Mouse (Mus musculus) naive thymus-derived CD4-positive, alpha-beta T cell, adult 2 months (primary cell): ENCODE results near the gene Pde4d.

ENCODE experiments used
- DNase-seq: peaks from one replicate; pipeline ENCODE4 v3.0.0-alpha.2; 2011; ENCODE audit warnings: low read depth

Gene Pde4d

DNA sequence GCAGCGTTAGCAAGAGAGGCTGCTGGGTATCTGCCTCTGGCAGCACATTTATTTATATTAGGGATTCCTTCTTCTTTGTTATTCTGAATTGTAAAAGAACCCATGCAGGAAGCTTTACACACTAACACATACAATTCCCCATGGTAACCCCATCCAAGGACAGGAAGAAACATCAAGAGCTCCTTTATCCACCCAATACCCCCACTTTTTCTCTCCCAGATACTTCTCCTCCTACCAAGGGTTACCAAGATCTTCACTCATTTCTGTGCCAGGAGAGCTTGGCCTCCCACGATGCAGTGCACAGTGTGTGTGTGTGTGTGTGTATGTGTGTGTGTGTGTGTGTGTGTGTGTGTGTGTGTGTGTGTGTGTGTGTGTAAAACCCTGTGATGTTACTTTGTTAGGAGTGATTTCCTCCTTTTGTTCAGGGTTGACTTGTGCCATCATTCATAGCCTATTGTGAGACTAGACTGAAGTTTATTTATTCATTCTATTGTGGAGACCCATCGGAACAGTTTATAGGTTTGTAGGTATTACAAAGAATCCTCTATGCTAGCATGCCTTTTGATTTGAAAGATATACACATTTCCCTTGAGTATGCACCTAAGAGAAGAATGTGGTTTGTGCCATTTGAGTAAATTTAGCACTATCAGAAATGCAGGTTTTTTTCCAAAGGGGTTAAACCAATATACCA lies 846.7 kb downstream of the Pde4d start:
- DNase-seq: no peak

DNA sequence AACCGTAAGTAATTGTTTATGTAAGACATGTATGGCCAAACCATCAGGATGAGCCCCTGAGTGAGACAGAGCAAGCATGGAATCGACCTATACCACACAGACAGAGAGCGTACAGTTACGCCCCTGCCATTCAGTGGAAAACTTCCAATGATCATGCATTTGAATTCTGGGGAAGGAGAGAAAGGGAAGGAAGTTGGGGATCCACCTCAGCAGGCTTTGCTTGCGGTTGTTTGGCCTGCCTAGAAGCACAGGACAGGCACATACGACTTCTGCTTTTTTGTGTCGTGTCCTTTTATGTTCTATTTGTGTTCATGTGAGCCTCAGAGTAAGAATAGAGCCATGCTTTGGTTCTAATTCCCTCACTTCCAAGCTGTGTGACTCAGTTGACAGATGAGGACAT lies 849.1 kb downstream of the Pde4d start:
- DNase-seq: no peak

DNA sequence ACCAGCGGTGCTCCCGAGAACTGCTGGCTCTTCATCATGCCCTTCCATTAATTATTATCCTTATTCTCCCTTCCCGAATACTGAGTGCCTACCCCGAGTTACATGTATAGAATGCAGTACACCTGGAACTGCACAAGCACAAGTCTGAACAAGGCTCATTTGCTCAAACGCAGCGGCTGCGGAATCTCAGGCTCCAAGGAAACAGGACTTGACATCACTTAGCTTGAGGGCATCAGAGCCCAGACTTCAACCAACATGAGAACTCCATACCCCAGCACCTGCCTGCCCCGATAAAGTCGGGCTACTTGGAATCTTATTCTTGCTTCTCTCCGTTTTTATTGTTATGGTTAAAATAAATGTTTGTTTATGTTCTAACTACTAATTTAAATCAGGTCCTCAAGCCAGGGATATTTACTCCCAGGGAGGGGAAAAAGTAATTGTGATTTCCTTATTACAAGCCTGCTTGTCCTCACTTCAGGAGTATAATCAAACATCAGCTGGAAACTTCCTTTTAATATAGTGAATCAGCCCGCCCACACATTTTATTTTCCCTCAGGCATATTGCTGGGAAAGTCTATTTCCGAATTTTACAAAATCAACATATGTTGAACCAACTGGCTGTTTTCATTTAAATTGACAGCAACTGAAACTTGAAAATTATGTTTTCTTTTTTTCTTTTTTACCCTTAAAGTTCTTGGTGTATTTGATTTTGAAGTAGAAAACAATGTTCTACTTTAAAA lies 849.9 kb downstream of the Pde4d start:
- no peak for DNase-seq

DNA sequence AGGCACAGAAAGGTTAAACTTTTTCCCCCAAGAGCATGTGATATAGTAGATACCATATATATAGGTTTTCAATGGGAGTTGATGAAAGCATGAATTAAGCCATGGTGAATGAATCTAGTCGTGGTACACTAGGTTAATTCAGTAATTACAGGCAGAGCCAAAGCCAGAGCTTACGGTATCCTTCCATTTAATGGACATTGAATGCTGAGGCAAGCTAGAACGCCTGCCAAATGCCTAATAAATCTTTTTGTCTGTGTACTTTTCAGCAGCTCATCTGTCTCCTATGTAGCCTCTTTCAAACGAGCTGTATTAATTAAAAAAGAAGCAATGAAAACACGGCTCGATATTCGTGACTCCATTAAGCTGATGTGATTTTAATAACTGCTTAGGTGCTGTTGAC lies 862.8 kb downstream of the Pde4d start:
- no peak for DNase-seq

DNA sequence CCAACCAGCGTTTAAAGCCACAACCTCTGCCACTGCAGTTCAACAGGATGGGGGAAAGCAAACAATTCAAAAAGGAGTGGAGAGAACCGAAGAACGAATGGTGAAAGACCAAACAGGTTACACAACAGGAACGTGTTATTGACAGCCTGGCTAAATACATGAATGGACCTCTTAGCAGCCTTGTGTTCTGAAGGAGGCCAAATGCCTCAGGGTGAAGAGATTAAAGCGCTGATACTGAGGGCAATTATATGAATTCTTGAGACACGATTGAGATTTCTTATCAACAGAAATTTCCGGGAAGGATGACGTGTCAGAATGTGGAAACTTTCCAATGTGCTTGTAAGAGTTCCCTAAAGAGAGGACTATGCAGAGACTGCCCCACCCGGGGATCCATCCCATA lies 865.9 kb downstream of the Pde4d start:
- DNase-seq: no peak

DNA sequence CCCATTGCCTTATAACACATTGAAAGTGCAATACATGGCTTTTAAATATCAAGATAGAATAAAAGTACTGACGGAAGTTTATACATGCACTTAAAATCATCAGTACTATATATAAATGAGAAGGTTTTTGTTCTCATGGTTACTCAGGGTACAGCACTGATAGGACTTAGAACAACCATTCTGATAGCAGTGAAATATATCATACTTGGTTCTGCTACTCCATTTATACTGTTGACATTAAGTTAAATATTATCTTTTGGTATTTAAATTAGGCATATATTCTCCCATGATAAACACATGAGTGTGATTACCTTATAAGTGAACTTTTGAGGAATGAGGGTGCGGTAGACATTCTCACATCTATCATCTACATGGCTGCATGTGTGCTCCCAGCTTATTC lies 867.9 kb downstream of the Pde4d start:
- no peak for DNase-seq

DNA sequence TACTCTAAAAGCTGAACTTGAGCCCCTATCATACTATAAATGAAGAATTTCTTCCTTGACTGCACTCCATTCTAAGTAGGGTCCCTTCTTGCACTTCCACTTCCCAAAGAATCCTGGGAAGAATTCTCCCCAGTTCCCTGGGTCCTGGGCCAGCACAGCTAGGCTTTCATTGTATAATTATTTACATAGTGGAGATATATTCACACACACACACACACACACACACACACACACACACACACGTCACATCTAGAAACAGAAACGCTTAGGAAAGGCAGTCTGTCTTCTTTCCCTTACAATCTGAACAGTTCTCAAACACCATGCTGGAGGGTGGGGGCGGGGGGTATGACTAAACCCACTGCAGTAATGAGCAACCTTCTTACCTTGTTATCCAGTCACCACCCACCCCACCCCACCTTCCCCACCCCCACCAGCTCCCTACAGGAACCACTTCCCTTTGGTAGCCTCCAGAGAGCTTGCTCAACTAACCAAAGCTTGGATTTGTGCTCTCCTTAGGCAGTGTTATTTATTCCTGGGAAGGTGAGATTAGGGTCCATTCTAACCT lies 868.8 kb downstream of the Pde4d start:
- DNase-seq: no peak

DNA sequence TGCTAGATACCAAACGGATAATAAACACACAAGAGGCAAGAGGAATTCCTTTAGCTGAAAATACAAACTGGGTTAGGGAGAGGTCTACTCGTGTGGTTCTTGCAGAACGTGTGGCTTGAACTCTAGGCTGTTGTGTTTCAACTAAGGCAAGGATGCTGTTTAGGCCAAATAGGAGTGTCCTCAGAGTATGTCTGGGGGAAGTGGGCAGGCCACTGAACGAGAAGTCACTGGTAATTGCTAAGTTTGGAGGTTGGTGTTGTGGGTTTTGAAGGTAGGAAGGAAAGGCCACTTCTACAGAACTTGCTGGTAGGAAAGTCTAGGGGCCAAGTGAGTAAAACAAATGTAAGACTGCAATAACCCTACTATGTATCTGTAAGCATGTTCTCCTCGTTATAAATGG lies 876.3 kb downstream of the Pde4d start:
- no peak for DNase-seq

DNA sequence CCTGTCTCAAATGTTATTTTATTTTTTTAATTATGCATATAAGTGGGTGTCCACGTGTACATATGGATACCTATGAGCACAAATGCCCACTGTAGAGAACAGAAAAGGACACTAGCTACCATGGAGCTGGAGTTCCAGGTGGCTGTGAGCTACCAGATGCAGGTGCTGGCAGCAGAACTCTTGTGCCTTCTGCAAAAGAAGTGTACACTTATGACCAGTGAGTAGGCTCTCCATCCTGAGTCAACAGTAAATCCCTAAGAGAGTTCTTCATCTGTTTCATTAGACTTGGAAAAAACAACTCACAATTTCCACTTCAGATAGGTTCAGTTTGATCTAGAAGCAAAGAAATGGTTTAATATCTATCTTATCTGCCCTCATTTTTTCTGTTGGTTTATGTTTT lies 881.8 kb downstream of the Pde4d start:
- DNase-seq: no peak

DNA sequence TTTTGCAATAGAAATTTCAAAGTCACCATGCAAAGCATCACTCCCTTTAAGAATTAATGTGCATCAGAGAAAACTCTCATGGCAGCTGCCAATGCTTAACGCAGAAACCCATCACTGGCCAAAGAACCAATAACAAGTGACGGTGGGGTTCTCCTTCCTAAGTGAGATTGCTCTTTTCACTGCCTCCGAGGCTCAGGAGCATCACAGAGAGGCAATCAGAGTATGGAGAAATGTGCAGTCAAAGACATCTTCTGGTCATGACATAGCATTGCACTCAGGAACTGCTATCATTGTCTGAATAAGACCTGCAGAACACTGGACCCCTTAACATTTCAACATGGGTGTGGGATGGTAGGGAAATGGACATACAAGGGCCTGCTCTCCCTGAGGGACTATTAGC lies 892.2 kb downstream of the Pde4d start:
- DNase-seq: no peak

DNA sequence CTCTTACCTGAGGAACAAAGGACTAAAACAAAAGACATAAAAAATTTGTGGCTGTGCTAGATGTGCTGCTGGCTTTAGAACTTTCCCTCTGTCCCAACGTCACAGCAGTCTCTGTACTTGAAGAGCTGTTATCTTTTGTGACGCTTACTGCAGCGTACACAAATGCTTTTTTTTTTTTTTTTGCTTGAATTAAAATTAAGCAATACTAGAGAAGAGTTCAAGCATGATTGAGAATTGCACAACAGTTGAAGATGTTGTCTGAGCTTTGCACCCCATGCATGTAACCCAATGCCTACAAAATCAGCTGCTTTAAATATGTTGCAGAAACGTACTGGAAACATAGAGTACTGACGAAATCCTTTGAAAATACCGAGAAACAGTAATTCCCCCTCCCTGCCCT lies 892.7 kb downstream of the Pde4d start:
- DNase-seq: no peak

DNA sequence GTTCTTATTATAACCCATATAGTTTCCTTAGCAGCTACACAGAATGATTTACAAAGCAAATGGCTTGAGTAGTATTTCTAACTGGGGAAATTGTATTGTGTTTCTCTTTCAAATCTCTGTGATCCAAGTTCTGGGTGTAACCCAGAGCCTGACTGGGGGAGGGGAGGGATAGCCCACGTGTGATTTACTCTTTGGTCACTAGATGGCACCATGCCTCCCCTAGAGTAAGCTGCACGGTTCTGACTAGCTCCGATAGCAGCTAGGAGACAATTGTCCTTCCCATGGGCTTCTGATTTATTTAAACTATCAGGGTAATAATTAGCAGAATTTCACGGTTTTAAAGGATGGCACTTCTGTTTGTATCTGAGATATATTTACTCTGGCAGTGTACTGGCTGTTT lies 893.8 kb downstream of the Pde4d start:
- peak; percentile 75 for DNase-seq

DNA sequence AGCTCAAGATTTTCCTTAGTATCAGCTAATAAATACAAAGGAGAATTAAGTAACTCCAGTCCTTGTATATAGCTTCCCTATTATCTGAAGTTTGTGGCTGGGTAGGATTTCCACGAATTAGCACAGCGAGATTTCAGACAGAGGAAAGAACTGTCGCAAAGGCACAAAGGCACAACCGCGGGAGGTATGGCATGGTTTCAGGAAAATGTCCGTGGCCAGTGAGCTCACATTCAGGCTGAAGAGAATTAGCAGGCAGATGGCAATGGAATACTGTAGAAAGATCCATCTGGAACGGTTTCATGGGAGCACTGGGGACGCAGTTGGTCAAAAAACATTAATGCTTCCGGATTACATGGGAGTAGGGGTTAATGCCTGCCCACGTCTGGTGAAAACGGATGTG lies 898.0 kb downstream of the Pde4d start:
- DNase-seq: no peak

DNA sequence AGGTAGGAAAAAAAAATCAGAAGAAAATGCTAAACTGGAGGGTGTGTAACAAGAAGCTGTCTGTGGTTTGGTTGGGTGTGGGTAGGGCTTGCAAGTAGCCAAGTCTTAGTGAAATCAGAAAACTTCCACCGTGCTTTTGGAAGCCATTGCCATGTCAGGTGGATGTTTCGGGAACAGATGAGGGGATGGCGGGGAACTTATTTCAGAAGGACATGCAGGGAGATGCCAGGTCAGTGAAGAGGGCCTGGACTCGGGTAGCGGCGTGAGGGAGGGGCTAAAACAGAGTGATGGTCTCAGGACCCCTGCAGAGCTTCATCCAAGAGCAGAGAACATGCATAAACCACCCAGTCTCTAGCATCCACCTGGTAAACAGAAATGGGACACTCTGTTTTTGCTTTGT lies 898.6 kb downstream of the Pde4d start:
- DNase-seq: no peak

DNA sequence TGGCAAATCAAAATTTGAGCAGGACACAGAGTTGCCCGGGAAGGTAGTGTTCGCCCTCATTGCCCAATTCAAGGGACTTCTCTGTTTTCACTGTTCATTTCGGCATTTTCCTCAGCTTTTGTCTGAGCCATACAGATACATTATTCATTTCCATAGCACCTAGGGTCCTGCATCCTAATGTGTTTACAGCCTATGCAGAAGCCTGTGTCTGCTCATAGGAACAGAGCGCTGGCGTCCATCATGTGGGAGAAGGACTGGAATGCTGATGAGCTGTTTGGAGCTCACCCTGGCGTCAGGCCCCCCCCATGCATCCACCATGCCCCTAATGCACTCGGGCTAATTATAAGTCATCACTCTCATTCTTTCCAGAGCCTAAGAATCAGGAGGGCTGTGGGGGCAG lies 900.4 kb downstream of the Pde4d start:
- no peak for DNase-seq

DNA sequence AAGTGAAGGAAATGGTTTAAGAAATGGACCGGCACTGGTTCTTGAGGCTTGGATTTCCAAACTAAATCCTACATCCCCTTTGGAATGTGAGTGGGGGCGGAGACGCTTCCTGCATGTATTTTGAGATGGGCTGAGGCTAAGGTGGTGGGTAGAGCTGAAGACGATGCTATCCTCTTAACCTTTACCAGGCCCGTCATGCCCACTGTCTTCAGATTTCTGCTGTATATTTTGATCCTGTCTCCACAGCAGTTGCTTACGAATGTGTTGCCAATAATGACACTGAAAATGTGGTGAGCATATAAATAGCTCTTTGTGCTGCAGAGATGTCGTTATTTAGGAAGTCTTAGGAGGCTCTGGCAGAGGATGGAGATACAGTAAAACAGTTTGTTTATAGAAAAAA lies 904.3 kb downstream of the Pde4d start:
- no peak for DNase-seq

DNA sequence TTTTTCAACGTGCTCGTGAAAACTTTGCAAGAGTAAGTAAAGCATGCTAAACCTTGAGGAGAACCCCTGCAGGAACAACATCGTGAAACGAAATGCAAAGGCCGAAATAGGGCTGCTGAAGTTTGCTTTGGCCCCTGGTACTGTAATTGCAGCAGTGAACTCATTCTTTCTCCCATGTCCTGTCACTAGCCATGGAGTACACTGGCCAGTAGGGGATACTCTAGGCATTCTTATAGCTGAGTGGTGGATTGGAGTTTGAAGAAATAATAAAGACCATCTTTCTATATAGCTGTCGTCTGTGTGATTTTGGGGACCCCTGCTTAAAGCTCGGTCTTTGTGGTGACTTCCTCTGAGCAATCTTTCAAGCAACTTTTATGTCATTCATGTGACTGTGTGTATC lies 906.5 kb downstream of the Pde4d start:
- DNase-seq: no peak

DNA sequence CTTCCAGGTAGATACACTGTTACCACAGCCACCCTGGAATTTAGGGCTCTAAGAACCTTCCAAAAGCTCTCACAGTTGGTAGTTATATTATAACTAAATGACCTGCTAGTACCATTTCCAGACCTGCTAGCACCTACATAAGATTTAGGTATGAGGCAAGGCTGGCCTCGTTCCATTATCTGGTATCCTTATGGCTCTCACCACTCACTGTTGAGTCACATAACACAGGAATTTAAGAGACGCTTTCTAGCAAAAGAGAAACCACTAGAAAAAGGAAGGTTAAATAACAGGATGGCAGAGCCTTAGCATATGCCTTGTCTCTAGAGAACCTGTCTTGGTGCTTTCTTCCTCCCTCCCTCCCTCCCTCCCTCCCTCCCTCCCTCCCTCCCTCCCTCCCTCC lies 910.2 kb downstream of the Pde4d start:
- DNase-seq: no peak

DNA sequence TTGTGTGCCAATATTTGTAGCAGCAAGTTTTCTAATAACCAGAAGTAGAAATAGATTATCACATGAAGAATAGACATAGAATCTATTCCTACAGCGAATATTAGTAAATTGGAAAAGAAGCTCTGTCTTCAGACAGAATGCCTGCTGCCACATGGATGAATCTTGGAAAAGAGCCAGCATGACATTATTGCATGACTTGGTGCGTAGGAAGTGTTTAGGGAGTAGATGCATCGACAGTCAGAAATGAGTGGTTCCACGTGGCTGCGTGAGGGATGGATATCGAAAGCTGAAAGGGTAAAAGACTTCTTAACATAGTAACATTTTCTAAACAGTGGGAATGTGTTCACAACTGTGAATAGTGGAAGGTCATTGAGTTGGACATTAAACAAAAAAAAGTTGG lies 912.6 kb downstream of the Pde4d start:
- no peak for DNase-seq

DNA sequence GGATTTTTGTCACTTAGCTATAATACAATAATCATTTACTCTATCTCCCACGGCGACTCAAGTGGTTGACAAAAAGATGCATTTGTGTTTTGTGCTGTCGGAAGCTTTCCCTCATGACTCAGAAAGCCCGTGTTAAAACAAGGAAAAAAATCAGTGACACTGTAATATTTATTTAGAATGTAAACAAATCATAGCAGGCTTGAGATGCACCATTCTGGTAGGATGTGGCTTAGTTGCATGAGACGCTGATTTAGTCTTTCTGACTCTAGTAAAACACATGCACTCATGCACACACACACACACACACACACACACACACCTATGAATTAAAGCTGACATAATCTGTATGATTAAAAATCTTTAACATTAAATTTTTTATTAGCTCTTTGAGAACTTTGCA lies 924.7 kb downstream of the Pde4d start:
- DNase-seq: no peak

DNA sequence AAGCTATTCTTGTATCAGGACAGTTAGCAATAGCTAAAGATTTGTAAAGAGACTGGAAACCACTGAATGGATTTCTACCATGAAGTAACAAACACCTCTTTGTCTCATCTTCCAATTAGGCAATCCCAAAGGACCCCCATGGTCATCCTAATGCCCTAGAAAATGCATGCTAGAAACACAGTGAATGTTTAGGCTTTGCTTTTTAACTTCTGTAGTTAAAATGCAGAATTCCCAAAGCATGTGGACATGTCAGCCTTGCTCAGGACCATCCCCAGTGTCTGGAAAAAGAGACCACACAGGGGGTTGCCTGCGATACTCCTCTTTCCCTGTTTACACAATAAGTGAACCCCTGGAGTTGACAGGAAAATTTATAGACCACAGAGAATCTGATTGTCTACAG lies 926.9 kb downstream of the Pde4d start:
- no peak for DNase-seq

DNA sequence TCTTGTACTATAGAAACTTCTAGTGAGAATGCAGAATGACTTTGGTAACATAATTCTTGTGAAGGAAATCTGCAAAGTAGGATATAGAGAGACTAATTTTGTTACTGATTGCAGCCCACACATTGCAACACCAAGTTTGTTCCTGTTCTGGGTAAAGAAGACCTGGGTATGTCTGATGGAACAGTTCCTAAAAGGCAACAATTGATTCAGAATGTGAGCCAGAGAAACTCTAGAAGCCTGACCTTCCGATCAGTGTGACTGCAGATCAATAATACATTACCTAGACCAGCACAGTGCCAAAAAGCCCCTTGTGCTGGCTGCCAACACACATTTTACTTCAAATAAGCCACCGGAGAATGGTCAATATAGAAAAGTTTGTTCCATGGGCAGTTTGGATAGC lies 930.4 kb downstream of the Pde4d start:
- no peak for DNase-seq

DNA sequence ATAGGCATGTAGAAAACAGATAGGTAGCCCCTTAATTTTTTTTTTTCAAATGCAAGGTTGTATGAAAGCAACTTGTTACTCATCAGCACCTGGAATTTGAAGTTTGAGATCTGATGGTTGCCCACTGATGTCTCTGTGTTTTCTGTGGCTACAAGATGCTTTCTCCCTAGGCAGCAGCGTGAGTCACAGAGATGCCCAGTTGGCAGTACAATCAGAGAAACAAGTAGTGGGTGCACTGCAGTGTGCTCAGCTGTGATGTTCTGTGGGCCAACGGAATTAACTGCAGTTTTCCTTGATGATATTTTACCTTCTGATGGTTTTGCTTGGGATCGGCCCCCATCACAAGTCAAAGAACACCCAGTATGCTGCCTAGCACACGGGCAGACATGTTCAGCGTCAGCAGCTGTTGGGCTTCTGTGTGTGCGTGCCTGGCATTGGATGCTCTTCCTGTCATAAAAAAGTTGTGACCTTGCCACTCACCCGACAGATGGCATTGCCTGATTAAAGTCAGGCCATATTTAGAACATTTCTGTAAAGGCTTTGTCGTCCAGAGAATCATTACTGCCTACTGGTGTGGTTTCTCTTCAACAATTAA lies 939.0 kb downstream of the Pde4d start:
- no peak for DNase-seq
